Mouse (Mus musculus) heart, postnatal 0 days (tissue): ENCODE measurements around the gene Nos3.

Experiments
- CTCF ChIP-seq: IDR thresholded peaks from 2 replicates; pipeline ENCODE4 v1.5.1; 2016; ENCODE audit warnings: antibody characterized with exemption, control low read depth, low read depth
- EP300 ChIP-seq: IDR thresholded peaks from 2 replicates; pipeline ENCODE4 v1.6.1; 2016; ENCODE audit warnings: antibody characterized with exemption, low read depth

GRCm38 (mm10) chr5:24320894-24321293 lies 43.7 kb upstream of the Nos3 start:
- TF ChIP-seq CTCF = no peak
- TF ChIP-seq EP300 = no peak
